Mouse (Mus musculus): ENCODE data around the gene Hikeshi. TPM values are rescaled to one million over a fixed set of nuclear protein-coding genes. Genes with fewer than 3 reads are reported as not detected.

The Hikeshi gene
- polyA plus RNA-seq, 1 experiment from 2014 or later, result 105 TPM

- Histone ChIP-seq H3K9me3 (replicated peaks; ENCODE audit: control insufficient read depth, low read length) (no peaks in the 10 kb centered on the region), H3K4me3 (ENCODE audit: low read length) (no peak overlapping the region), H3K9ac (ENCODE audit: low read length) (no peak overlapping the region), H3K27me3 (ENCODE audit: control insufficient read depth, insufficient read depth, low read length) (no peaks in the 10 kb centered on the region), H3K4me2 (ENCODE audit: low read depth, low read length) (no peak overlapping the region), H3K36me3 (ENCODE audit: control insufficient read depth, insufficient read depth) (peaks cover 14% of the 10 kb centered on the region), H3K27ac (ENCODE audit: low read length) (no peak overlapping the region), H3K4me1 (ENCODE audit: control insufficient read depth, insufficient read depth, low read length) (no peaks in the 10 kb centered on the region)
- ATAC-seq (replicated peaks; ENCODE audit: extremely low read depth, insufficient read depth, low FRiP score), result no peak
- WGBS, result 96% methylated on average over 15 of the region's 15 CpGs
Observed at GRCm38 (mm10) chr7:89923441-89924180, 17.4 kb downstream of the Hikeshi start.

- peaks cover 19% of the 10 kb centered on the region; the same call in 1 of the 2 replicates for H3K36me3 ChIP-seq (ENCODE audit: control insufficient read depth, insufficient read depth)
- no peaks in the 10 kb centered on the region for H3K4me1 ChIP-seq (ENCODE audit: control insufficient read depth, insufficient read depth, low read length)
- no peak for ATAC-seq (replicated peaks; ENCODE audit: extremely low read depth, insufficient read depth, low FRiP score)
- no peak overlapping the region for H3K4me2 ChIP-seq (ENCODE audit: low read depth, low read length)
- H3K9ac ChIP-seq (ENCODE audit: low read length), result no peak overlapping the region
- H3K27ac ChIP-seq (ENCODE audit: low read length), result no peak overlapping the region
- no peaks in the 10 kb centered on the region for H3K27me3 ChIP-seq (ENCODE audit: control insufficient read depth, insufficient read depth, low read length)
- H3K9me3 ChIP-seq (replicated peaks; ENCODE audit: control insufficient read depth, low read length), result no peaks in the 10 kb centered on the region
- no peak overlapping the region for H3K4me3 ChIP-seq (ENCODE audit: low read length)
- WGBS, result 88% methylated on average over 4 of the region's 4 CpGs
Observed at GRCm38 (mm10) chr7:89917776-89918175, 23.2 kb downstream of the Hikeshi start.

GRCm38 (mm10) chr7:89916711-89917110 is 24.3 kb downstream of the Hikeshi start:
- Histone ChIP-seq H3K4me2 (ENCODE audit: low read depth, low read length) (no peak overlapping the region), H3K27ac (ENCODE audit: low read length) (no peak overlapping the region), H3K4me1 (ENCODE audit: control insufficient read depth, insufficient read depth, low read length) (no peaks in the 10 kb centered on the region), H3K4me3 (ENCODE audit: low read length) (no peak overlapping the region), H3K36me3 (ENCODE audit: control insufficient read depth, insufficient read depth) (peaks cover 19% of the 10 kb centered on the region; the same call in 1 of the 2 replicates), H3K9me3 (replicated peaks; ENCODE audit: control insufficient read depth, low read length) (no peaks in the 10 kb centered on the region), H3K27me3 (ENCODE audit: control insufficient read depth, insufficient read depth, low read length) (no peaks in the 10 kb centered on the region), H3K9ac (ENCODE audit: low read length) (no peak overlapping the region)
- 0 out of 2 replicates have a peak, but pooled peaks have one; percentile 6 for ATAC-seq (replicated peaks; ENCODE audit: extremely low read depth, insufficient read depth, low FRiP score)
- WGBS, result 92% methylated on average over 5 of the region's 5 CpGs

GRCm38 (mm10) chr7:89913432-89914158 is 27.4 kb downstream of the Hikeshi start:
- Histone ChIP-seq H3K9ac (ENCODE audit: low read length) (no peak overlapping the region), H3K27ac (ENCODE audit: low read length) (no peak overlapping the region), H3K4me1 (ENCODE audit: control insufficient read depth, insufficient read depth, low read length) (no peaks in the 10 kb centered on the region), H3K27me3 (ENCODE audit: control insufficient read depth, insufficient read depth, low read length) (no peaks in the 10 kb centered on the region), H3K9me3 (replicated peaks; ENCODE audit: control insufficient read depth, low read length) (no peaks in the 10 kb centered on the region), H3K4me3 (ENCODE audit: low read length) (no peak overlapping the region), H3K4me2 (ENCODE audit: low read depth, low read length) (no peak overlapping the region), H3K36me3 (ENCODE audit: control insufficient read depth, insufficient read depth) (peaks cover 10% of the 10 kb centered on the region; the same call in 1 of the 2 replicates)
- 91% methylated on average over 3 of the region's 3 CpGs for WGBS
- no peak for ATAC-seq (replicated peaks; ENCODE audit: extremely low read depth, insufficient read depth, low FRiP score)

GRCm38 (mm10) chr7:89912356-89912755 is 28.6 kb downstream of the Hikeshi start:
- Histone ChIP-seq H3K9ac (ENCODE audit: low read length) (no peak overlapping the region), H3K4me1 (ENCODE audit: control insufficient read depth, insufficient read depth, low read length) (no peaks in the 10 kb centered on the region), H3K36me3 (ENCODE audit: control insufficient read depth, insufficient read depth) (peaks cover 8% of the 10 kb centered on the region; the same call in 1 of the 2 replicates), H3K9me3 (replicated peaks; ENCODE audit: control insufficient read depth, low read length) (no peaks in the 10 kb centered on the region), H3K4me2 (ENCODE audit: low read depth, low read length) (no peak overlapping the region), H3K27me3 (ENCODE audit: control insufficient read depth, insufficient read depth, low read length) (no peaks in the 10 kb centered on the region), H3K4me3 (ENCODE audit: low read length) (no peak overlapping the region), H3K27ac (ENCODE audit: low read length) (no peak overlapping the region)
- 81% methylated on average over 3 of the region's 3 CpGs for WGBS
- ATAC-seq (replicated peaks; ENCODE audit: extremely low read depth, insufficient read depth, low FRiP score), result no peak

- no peaks in the 10 kb centered on the region for H3K27me3 ChIP-seq (ENCODE audit: control insufficient read depth, insufficient read depth, low read length)
- no peak overlapping the region for H3K9ac ChIP-seq (ENCODE audit: low read length)
- no peaks in the 10 kb centered on the region for H3K4me1 ChIP-seq (ENCODE audit: control insufficient read depth, insufficient read depth, low read length)
- no peak overlapping the region for H3K4me3 ChIP-seq (ENCODE audit: low read length)
- H3K36me3 ChIP-seq (ENCODE audit: control insufficient read depth, insufficient read depth), result no peaks in the 10 kb centered on the region
- 68% methylated on average over 4 of the region's 4 CpGs for WGBS
- ATAC-seq (replicated peaks; ENCODE audit: extremely low read depth, insufficient read depth, low FRiP score), result no peak
- no peaks in the 10 kb centered on the region for H3K9me3 ChIP-seq (replicated peaks; ENCODE audit: control insufficient read depth, low read length)
- no peak overlapping the region for H3K4me2 ChIP-seq (ENCODE audit: low read depth, low read length)
- no peak overlapping the region for H3K27ac ChIP-seq (ENCODE audit: low read length)
Observed at GRCm38 (mm10) chr7:89909711-89910110, 31.3 kb downstream of the Hikeshi start.

GRCm38 (mm10) chr7:89908899-89909621 is 31.9 kb downstream of the Hikeshi start:
- Histone ChIP-seq H3K27ac (ENCODE audit: low read length) (no peak overlapping the region), H3K9me3 (replicated peaks; ENCODE audit: control insufficient read depth, low read length) (no peaks in the 10 kb centered on the region), H3K4me2 (ENCODE audit: low read depth, low read length) (no peak overlapping the region), H3K27me3 (ENCODE audit: control insufficient read depth, insufficient read depth, low read length) (no peaks in the 10 kb centered on the region), H3K4me3 (ENCODE audit: low read length) (no peak overlapping the region), H3K36me3 (ENCODE audit: control insufficient read depth, insufficient read depth) (no peaks in the 10 kb centered on the region), H3K9ac (ENCODE audit: low read length) (no peak overlapping the region), H3K4me1 (ENCODE audit: control insufficient read depth, insufficient read depth, low read length) (no peaks in the 10 kb centered on the region)
- no peak for ATAC-seq (replicated peaks; ENCODE audit: extremely low read depth, insufficient read depth, low FRiP score)
- WGBS, result 70% methylated on average over 20 of the region's 20 CpGs

- H3K36me3 ChIP-seq (ENCODE audit: control insufficient read depth, insufficient read depth), result no peaks in the 10 kb centered on the region
- H3K27me3 ChIP-seq (ENCODE audit: control insufficient read depth, insufficient read depth, low read length), result no peaks in the 10 kb centered on the region
- H3K4me2 ChIP-seq (ENCODE audit: low read depth, low read length), result no peak overlapping the region
- peaks cover 3% of the 10 kb centered on the region; the same call in 1 of the 2 replicates for H3K4me1 ChIP-seq (ENCODE audit: control insufficient read depth, insufficient read depth, low read length)
- no peak overlapping the region for H3K9ac ChIP-seq (ENCODE audit: low read length)
- no peak for ATAC-seq (replicated peaks; ENCODE audit: extremely low read depth, insufficient read depth, low FRiP score)
- H3K27ac ChIP-seq (ENCODE audit: low read length), result no peak overlapping the region
- H3K4me3 ChIP-seq (ENCODE audit: low read length), result no peak overlapping the region
- 55% methylated on average over 7 of the region's 7 CpGs for WGBS
- no peaks in the 10 kb centered on the region for H3K9me3 ChIP-seq (replicated peaks; ENCODE audit: control insufficient read depth, low read length)
Observed at GRCm38 (mm10) chr7:89908421-89908820, 32.6 kb downstream of the Hikeshi start.

All from heart, embryonic 16.5 days (tissue).